In genomic region chr2:125122624-125123476, GRCm38 (mm10) we compare ENCODE assay signal across 8 mouse cellular contexts. TPM values are rescaled to one million over a fixed set of nuclear protein-coding genes. Genes with fewer than 3 reads are reported as not detected.
DNase-seq lines count a peak whose midpoint lies in the region; ATAC-seq and TF ChIP-seq lines count a peak whose summit lies in the region.

No protein-coding gene starts in this region.

- H3K27me3 ChIP-seq in hindbrain, embryonic 16.5 days (replicated peaks; ENCODE audit: control insufficient read depth, insufficient read depth, low read length): no peaks in the 10 kb centered on the region

- under 1% methylated on average over 43 of the region's 59 CpGs for whole genome bisulfite sequencing in hindbrain, embryonic 16.5 days

- DNase-seq in ZHBTc4 (ENCODE audit: low read depth, low spot score): peak; percentile 42
- DNase-seq in cerebellum, postnatal 36 days: peak; percentile 69 to 70
- DNase-seq in gastrocnemius, adult 2 months: peak; percentile 57
- DNase-seq in left cerebral cortex, adult 11 months (ENCODE audit: low spot score): peak; percentile 17
- DNase-seq in lung, postnatal 25 days (ENCODE audit: low spot score): peak; percentile 38
- DNase-seq in ovary, postnatal 36 days (ENCODE audit: low spot score): peak; percentile 53
- peak; percentile 56 for DNase-seq in thymus, postnatal 14 days

- H3K4me2 ChIP-seq in hindbrain, embryonic 16.5 days (ENCODE audit: low read length): peak overlapping the region; percentile 73

- peak overlapping the region; percentile 73 for H3K27ac ChIP-seq in gastrocnemius, adult 2 months
- H3K27ac ChIP-seq in hindbrain, embryonic 16.5 days (ENCODE audit: low read depth, low read length): peak overlapping the region; percentile 95

- H3K4me3 ChIP-seq in gastrocnemius, adult 2 months: peak overlapping the region; percentile 78
- H3K4me3 ChIP-seq in hindbrain, embryonic 16.5 days (ENCODE audit: low read length): peak overlapping the region; percentile 70

- no peak for TF ChIP-seq CTCF in gastrocnemius, adult 2 months (IDR thresholded peaks at IDR 0.05)

- no peaks in the 10 kb centered on the region for H3K36me3 ChIP-seq in hindbrain, embryonic 16.5 days (ENCODE audit: control insufficient read depth, insufficient read depth, low read length)

- intact Hi-C loops in gastrocnemius, adult 2 months (cut with DNase I): no loop called here

- H3K4me1 ChIP-seq in hindbrain, embryonic 16.5 days (ENCODE audit: control insufficient read depth, insufficient read depth, low read depth, low read length): peaks cover 20% of the 10 kb centered on the region

- peak overlapping the region; percentile 89 for H3K9ac ChIP-seq in hindbrain, embryonic 16.5 days (ENCODE audit: low read depth, low read length)

- peak; percentile 76 for ATAC-seq in hindbrain, embryonic 16.5 days

- H3K9me3 ChIP-seq in hindbrain, embryonic 16.5 days (ENCODE audit: control insufficient read depth, low read length): no peaks in the 10 kb centered on the region

RNA-seq across cellular contexts. Expression of gene Myef2, which starts 0.6 kb away (rescaled TPM):
- total RNA-seq in gastrocnemius, adult 2 months (2021): 1 to 10 TPM; 2.8 to 3.0 TPM
- 164 and 178 TPM in 2 replicates for polyA plus RNA-seq in hindbrain, embryonic 16.5 days (2015; fragmentation: Nextera tagmentation; extraction: Ambion mirVana)

RNA-seq across cellular contexts. Expression of gene Ctxn2, which starts 13.6 kb away (rescaled TPM):
- not detected for total RNA-seq in gastrocnemius, adult 2 months (2021)
- polyA plus RNA-seq in hindbrain, embryonic 16.5 days (2015; fragmentation: Nextera tagmentation; extraction: Ambion mirVana): 23.4 and 27.4 TPM in 2 replicates

RNA-seq across cellular contexts. Expression of gene Slc12a1, which starts 29.5 kb away (rescaled TPM):
- not detected for total RNA-seq in gastrocnemius, adult 2 months (2021)
- polyA plus RNA-seq in hindbrain, embryonic 16.5 days (2015; fragmentation: Nextera tagmentation; extraction: Ambion mirVana): 0.04 TPM in 2 replicates

RNA-seq across cellular contexts. Expression of gene Slc24a5, which starts 54.9 kb away (rescaled TPM):
- not detected for total RNA-seq in gastrocnemius, adult 2 months (2021)
- 4.3 and 4.5 TPM in 2 replicates for polyA plus RNA-seq in hindbrain, embryonic 16.5 days (2015; fragmentation: Nextera tagmentation; extraction: Ambion mirVana)

Comparison
In these comparisons a context has a peak if more than half of its experiments do, and no peak if none do; other contexts are left out.
1. Peak in every context shown above with its lines: DNase-seq, ATAC-seq, H3K4me3 ChIP-seq and H3K27ac ChIP-seq.
2. DNase-seq: peak in every context shown above with its lines; median percentile 70 in cerebellum, postnatal 36 days; 57 in gastrocnemius, adult 2 months; 56 in thymus, postnatal 14 days; 53 in ovary, postnatal 36 days; 42 in ZHBTc4; 38 in lung, postnatal 25 days; 17 in left cerebral cortex, adult 11 months.